Mouse (Mus musculus): ENCODE data around the gene Grip1. TPM values are rescaled to one million over a fixed set of nuclear protein-coding genes. Genes with fewer than 3 reads are reported as not detected.
"Not testable (repeated sequence)": the region's sequence is repeated elsewhere in the genome, so short reads cannot be mapped to it uniquely, and the experiment has no call there.

Grip1 gene
- polyA plus RNA-seq, 1 experiment from 2014 or later = 2.3 TPM

DNA sequence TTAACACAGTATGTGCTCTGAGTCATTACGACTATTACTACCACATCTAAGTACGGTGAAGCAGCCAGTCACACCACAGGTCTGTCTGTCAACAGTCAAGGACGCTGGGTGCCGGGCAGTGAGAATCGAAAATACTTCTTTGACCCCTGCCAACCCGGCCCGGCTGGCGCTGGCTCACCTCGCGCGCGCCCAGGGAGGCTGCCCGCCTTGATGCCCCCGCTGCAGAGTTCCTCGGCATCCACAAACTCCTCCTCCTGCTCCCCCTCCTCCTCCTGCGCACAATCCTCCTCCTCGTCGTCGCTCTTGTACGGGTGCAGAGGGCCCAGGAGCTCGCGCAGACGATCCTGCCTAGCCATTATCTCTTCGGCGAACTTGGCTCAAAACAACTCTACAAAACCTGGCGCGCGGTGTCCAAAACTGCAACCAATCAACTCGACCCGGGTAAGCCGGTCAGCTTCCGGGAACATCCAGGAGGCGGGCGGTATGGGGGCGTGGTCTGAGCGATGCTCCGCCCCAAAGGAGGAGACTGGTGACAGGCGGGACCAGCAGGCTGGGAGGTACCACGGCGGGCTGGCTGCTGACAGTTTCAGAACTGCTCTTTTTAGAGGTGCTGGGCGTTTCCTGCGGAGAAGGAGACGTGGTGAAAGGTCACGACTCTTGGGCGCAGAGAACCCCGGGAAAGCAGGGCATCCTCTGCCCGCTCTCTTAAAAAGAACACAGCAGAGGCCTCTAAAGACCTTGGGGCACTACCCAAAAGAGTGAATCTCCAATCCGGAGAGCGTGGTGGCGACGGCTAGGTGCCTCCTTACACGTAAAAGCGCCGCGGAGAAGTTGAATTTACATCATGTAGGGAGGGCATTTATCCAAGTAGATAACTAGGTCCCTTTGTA, 659.1 kb downstream of the Grip1 start, which contains the start of gene Helb:
Gene Helb (minus strand): TSS at position 481 of the 890 bp plus-strand sequence.
- Histone ChIP-seq H3K27ac (peak within 1 kb of the TSS; percentile 51), H3K36me3 (no peaks in the 10 kb centered on the region), H3K4me2 (peak within 1 kb of the TSS; percentile 77), H3K9ac (peak within 1 kb of the TSS; percentile 59), H3K27me3 (replicated peaks) (no peaks in the 10 kb centered on the region), H3K9me3 (no peaks in the 10 kb centered on the region), H3K4me3 (replicated peaks) (peak within 1 kb of the TSS; percentile 66), H3K4me1 (no peaks in the 10 kb centered on the region)
- ATAC-seq (ENCODE audit: insufficient read depth, low FRiP score, low read depth) = peak; percentile 100
- WGBS = under 1% methylated on average over 55 of the region's 55 CpGs

DNA sequence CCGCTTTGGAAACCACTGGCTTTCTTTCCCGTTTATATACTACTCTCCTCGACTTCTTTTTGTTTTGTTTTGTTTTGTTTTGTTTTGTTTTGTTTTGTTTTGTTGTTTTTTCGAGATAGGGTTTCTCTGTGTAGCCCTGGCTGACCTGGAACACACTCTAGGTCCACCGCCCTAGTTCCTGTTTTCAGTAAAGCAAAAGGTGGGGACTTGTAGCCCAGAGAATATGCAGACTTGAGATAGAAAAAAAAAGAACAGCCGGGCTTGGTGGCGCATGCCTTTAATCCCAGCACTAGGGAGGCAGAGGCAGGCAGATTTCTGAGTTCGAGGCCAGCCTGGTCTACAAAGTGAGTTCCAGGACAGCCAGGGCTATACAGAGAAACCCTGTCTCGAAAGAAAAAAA, 659.9 kb downstream of the Grip1 start:
- not testable (repeated sequence) for H3K9me3 ChIP-seq; ATAC-seq (ENCODE audit: insufficient read depth, low FRiP score, low read depth); H3K9ac ChIP-seq; H3K4me1 ChIP-seq; H3K36me3 ChIP-seq; H3K27ac ChIP-seq; H3K27me3 ChIP-seq (replicated peaks)
- Histone ChIP-seq H3K4me3 (replicated peaks) (peak overlapping the region; percentile 66), H3K4me2 (peak overlapping the region; percentile 77)
- 57% methylated on average over 9 of the region's 9 CpGs for WGBS

DNA sequence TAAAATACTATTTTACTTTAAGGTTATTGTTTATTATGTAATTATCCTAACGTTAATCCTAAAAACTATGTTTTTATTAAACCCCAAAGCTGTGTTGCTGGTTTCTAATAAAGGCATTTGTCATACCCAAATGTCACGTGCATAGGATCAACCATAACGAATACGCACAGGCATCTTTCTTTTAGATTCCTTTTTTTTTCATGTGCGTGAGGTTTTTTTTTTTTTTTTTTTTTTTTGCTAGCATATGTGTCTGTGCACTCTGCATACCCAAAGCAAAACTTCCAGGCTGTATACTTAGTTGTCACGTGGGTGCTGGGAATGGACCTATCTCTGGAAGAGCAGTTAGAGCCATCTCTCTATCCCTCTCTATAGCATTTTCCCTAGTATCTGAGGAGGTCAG, 660.4 kb downstream of the Grip1 start:
- no peak for ATAC-seq (ENCODE audit: insufficient read depth, low FRiP score, low read depth)
- no peak overlapping the region for H3K4me2 ChIP-seq
- H3K4me1 ChIP-seq = no peaks in the 10 kb centered on the region
- H3K4me3 ChIP-seq (replicated peaks) = no peak overlapping the region
- no peaks in the 10 kb centered on the region for H3K36me3 ChIP-seq
- 76% methylated on average over 6 of the region's 6 CpGs for WGBS
- H3K9me3 ChIP-seq = no peaks in the 10 kb centered on the region
- no peak overlapping the region for H3K27ac ChIP-seq
- H3K9ac ChIP-seq = no peak overlapping the region
- no peaks in the 10 kb centered on the region for H3K27me3 ChIP-seq (replicated peaks)

GRCm38 (mm10) chr10:120114493-120114892, 660.9 kb downstream of the Grip1 start:
- Histone ChIP-seq H3K27ac (no peak overlapping the region), H3K36me3 (no peaks in the 10 kb centered on the region), H3K9me3 (no peaks in the 10 kb centered on the region), H3K4me1 (no peaks in the 10 kb centered on the region), H3K4me3 (replicated peaks) (no peak overlapping the region), H3K9ac (no peak overlapping the region), H3K4me2 (no peak overlapping the region), H3K27me3 (replicated peaks) (no peaks in the 10 kb centered on the region)
- ATAC-seq (ENCODE audit: insufficient read depth, low FRiP score, low read depth) = no peak
- 53% methylated on average over 7 of the region's 7 CpGs for WGBS

DNA sequence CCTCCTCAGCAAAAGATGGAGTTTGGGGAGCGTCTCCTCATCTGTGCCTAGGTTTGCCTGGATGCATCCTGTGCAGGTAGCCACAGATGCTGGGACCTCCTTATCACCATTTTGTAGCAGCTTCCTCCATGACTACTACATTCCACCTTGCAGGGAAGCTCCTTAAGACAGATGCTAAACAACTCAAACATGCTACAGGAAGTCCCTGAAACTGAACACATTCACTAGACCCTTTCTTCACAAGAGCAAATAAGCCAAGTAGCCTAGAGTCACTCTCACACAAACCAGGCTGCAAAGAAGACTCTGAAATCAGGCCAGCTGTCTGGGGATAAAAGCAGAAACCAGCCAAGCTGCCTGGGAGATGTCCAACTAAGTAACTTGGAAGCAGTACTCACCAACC, 661.6 kb downstream of the Grip1 start:
- Histone ChIP-seq H3K9me3 (no peaks in the 10 kb centered on the region), H3K4me1 (no peaks in the 10 kb centered on the region), H3K36me3 (no peaks in the 10 kb centered on the region), H3K27ac (no peak overlapping the region), H3K9ac (no peak overlapping the region), H3K4me3 (replicated peaks) (no peak overlapping the region), H3K27me3 (replicated peaks) (no peaks in the 10 kb centered on the region), H3K4me2 (no peak overlapping the region)
- WGBS = 97% methylated on average over 1 of the region's 1 CpGs
- no peak for ATAC-seq (ENCODE audit: insufficient read depth, low FRiP score, low read depth)

DNA sequence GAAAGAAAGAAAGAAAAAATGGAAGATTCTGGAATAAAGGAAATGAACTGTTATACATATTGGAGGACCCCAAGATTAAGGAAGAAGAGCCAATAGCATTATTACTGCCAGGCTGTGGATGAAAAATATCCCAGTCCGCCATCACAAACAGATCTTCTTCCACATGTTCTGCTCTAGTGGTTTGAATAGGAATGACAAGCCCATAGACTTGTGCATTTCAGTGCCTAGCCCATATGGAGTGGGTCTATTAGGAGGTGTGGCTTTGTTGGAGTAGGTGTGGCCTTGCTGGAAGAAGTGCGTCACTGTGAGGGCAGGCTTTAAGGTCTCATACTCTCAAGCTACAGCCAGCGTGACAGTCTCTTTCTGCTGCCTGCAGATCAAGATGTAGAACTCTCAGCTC, 670.1 kb downstream of the Grip1 start:
- no peak overlapping the region for H3K27ac ChIP-seq
- no peaks in the 10 kb centered on the region for H3K36me3 ChIP-seq
- no peak overlapping the region for H3K4me3 ChIP-seq (replicated peaks)
- H3K27me3 ChIP-seq (replicated peaks) = no peaks in the 10 kb centered on the region
- no peak overlapping the region for H3K9ac ChIP-seq
- H3K4me2 ChIP-seq = no peak overlapping the region
- ATAC-seq (ENCODE audit: insufficient read depth, low FRiP score, low read depth) = no peak
- 85% methylated on average over 3 of the region's 3 CpGs for WGBS
- H3K4me1 ChIP-seq = no peaks in the 10 kb centered on the region
- H3K9me3 ChIP-seq = no peaks in the 10 kb centered on the region

- no peaks in the 10 kb centered on the region for H3K36me3 ChIP-seq
- ATAC-seq (ENCODE audit: insufficient read depth, low FRiP score, low read depth) = no peak
- H3K27me3 ChIP-seq (replicated peaks) = no peaks in the 10 kb centered on the region
- H3K9me3 ChIP-seq = no peaks in the 10 kb centered on the region
- H3K4me1 ChIP-seq = no peaks in the 10 kb centered on the region
- 55% methylated on average over 7 of the region's 7 CpGs for WGBS
- H3K27ac ChIP-seq = no peak overlapping the region
- H3K4me2 ChIP-seq = no peak overlapping the region
- H3K4me3 ChIP-seq (replicated peaks) = no peak overlapping the region
- H3K9ac ChIP-seq = no peak overlapping the region
Measured at GRCm38 (mm10) chr10:120124801-120125464, 671.3 kb downstream of the Grip1 start.

DNA sequence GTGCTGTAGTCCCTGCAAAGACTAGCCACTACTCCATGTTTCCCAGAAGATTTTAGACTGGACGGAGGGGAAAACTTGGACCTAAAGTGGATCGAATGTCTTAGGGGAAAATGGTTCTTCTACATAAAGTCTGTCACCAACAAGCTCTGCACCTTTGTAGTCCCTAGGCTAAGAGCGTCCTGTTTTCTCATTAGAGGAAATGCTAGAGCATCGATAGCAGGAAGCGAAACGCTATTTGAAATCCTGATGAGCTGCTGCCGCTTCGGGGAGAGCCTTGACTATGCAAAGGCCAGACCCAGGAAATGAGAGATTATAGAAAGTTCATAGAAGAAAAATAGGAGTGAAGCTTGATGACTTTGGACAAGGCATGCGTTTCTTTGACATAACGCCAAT, 671.8 kb downstream of the Grip1 start:
- H3K9ac ChIP-seq = no peak overlapping the region
- H3K4me1 ChIP-seq = no peaks in the 10 kb centered on the region
- H3K9me3 ChIP-seq = no peaks in the 10 kb centered on the region
- H3K36me3 ChIP-seq = no peaks in the 10 kb centered on the region
- H3K4me2 ChIP-seq = no peak overlapping the region
- H3K27ac ChIP-seq = no peak overlapping the region
- no peak for ATAC-seq (ENCODE audit: insufficient read depth, low FRiP score, low read depth)
- H3K4me3 ChIP-seq (replicated peaks) = no peak overlapping the region
- WGBS = 72% methylated on average over 10 of the region's 10 CpGs
- no peaks in the 10 kb centered on the region for H3K27me3 ChIP-seq (replicated peaks)

DNA sequence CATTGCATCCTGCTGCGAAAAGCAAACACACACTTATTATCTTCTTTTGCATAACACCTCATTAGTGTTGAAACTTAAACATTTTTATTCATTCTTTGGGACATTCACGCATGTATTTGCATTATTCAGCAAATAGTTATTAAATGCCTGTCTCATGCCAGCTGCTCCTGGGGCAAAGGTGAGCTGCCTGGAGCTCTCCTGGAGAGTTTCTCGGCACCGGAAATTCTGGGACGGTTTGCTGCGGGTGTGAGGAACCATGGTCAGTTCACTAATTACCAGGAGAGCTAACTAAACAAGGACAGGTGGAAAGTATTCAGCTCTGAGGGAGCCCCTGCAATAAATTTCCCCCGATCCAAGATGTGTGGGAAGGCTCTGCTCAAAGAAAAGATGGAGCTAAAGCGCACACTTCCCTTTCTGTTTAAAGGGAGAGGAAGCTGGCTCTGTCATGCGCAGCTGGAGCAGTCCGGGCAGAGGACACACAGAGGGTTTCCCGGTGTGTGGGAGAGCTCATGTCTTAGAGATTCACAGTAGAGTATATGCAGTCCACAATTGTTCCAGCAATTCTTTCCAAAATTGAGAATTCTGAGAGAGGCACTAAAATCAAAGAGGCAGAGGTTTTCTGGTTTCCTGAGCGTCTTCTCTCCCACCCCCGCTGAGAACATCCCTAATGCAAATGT, 675.1 kb downstream of the Grip1 start:
- WGBS = 34% methylated on average over 13 of the region's 13 CpGs
- no peaks in the 10 kb centered on the region for H3K27me3 ChIP-seq (replicated peaks)
- H3K4me3 ChIP-seq (replicated peaks) = no peak overlapping the region
- H3K4me1 ChIP-seq = no peaks in the 10 kb centered on the region
- H3K9me3 ChIP-seq = no peaks in the 10 kb centered on the region
- H3K9ac ChIP-seq = no peak overlapping the region
- no peaks in the 10 kb centered on the region for H3K36me3 ChIP-seq
- H3K4me2 ChIP-seq = peak overlapping the region; percentile 24; the same call in 1 of the 2 replicates
- ATAC-seq (ENCODE audit: insufficient read depth, low FRiP score, low read depth) = no peak
- no peak overlapping the region for H3K27ac ChIP-seq

DNA sequence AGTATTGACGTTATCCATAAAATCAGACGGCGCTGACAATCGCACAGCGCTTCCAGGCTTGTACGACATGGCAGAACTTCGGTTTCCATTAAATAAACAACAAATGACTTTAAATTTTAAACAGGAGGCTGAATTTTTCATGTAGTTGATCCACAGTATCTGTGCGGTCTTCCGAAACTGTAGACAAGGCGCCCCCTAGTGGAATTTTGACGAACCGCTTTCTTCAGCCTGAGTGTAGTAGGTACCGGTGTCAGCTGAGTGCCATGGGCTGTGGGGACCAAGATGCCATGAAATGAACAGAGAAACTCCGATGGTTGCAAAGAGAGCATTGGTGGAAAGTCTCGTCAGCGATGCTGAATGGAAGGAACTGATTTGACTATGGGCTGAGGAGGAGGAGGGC, 677.0 kb downstream of the Grip1 start:
- ATAC-seq (ENCODE audit: insufficient read depth, low FRiP score, low read depth) = no peak
- Histone ChIP-seq H3K4me2 (no peak overlapping the region), H3K9ac (no peak overlapping the region), H3K4me1 (no peaks in the 10 kb centered on the region), H3K36me3 (no peaks in the 10 kb centered on the region), H3K27me3 (replicated peaks) (no peaks in the 10 kb centered on the region), H3K4me3 (replicated peaks) (no peak overlapping the region), H3K27ac (no peak overlapping the region), H3K9me3 (no peaks in the 10 kb centered on the region)
- WGBS = 58% methylated on average over 16 of the region's 16 CpGs

- Histone ChIP-seq H3K4me2 (no peak overlapping the region), H3K9me3 (no peaks in the 10 kb centered on the region), H3K27ac (no peak overlapping the region), H3K9ac (no peak overlapping the region), H3K36me3 (no peaks in the 10 kb centered on the region), H3K27me3 (replicated peaks) (no peaks in the 10 kb centered on the region), H3K4me1 (no peaks in the 10 kb centered on the region), H3K4me3 (replicated peaks) (no peak overlapping the region)
- no peak for ATAC-seq (ENCODE audit: insufficient read depth, low FRiP score, low read depth)
- 58% methylated on average over 11 of the region's 11 CpGs for WGBS
Measured at GRCm38 (mm10) chr10:120133697-120134096, 680.1 kb downstream of the Grip1 start.

- Histone ChIP-seq H3K27ac (no peak overlapping the region), H3K4me2 (no peak overlapping the region), H3K9ac (no peak overlapping the region), H3K36me3 (no peaks in the 10 kb centered on the region), H3K27me3 (replicated peaks) (no peaks in the 10 kb centered on the region), H3K9me3 (no peaks in the 10 kb centered on the region), H3K4me1 (no peaks in the 10 kb centered on the region), H3K4me3 (replicated peaks) (no peak overlapping the region)
- no peak for ATAC-seq (ENCODE audit: insufficient read depth, low FRiP score, low read depth)
- WGBS = 78% methylated on average over 12 of the region's 12 CpGs
Measured at GRCm38 (mm10) chr10:120136020-120136562, 682.5 kb downstream of the Grip1 start.

Data from stomach, embryonic 15.5 days (tissue).